Mouse (Mus musculus) thymus, adult 2 months (tissue): ENCODE measurements around the gene Tmem239.

Experiments used
- CTCF ChIP-seq: fragments of 200-500 bp; IDR thresholded peaks from 2 replicates; pipeline ENCODE4 v1.5.1; 2012; ENCODE audit warnings: mild to moderate bottlenecking, control low read depth, low read length, moderate library complexity, borderline replicate concordance; ENCODE audit not compliant: control insufficient read depth, poor library complexity, insufficient read depth; ENCODE audit errors: extremely low read depth
- POLR2A ChIP-seq: fragments of 200-500 bp; IDR thresholded peaks from 2 replicates; pipeline ENCODE4 v1.6.1; 2012; ENCODE audit warnings: mild to moderate bottlenecking, low read length, control low read depth, moderate library complexity; ENCODE audit not compliant: control insufficient read depth, poor library complexity, insufficient read depth; ENCODE audit errors: extremely low read depth

- TF ChIP-seq CTCF (no peak), POLR2A (no peak)
These were observed 4.4 kb upstream of the Tmem239 start for GRCm38 (mm10) chr2:130401891-130402290.
